Mouse (Mus musculus) adrenal gland, adult (tissue): ENCODE results near the gene Susd3.
A peak's percentile ranks its signal among the peaks of the same experiment; 100 is the strongest.

Experiments used
- DNase-seq, 2 experiments: peaks; one replicate each; pipeline ENCODE4 v3.0.0; 2022 to 2023; ENCODE audit warnings: low spot score in 1 of 2; ENCODE audit not compliant: inconsistent age in 2 of 2

The Susd3 gene

GRCm38 (mm10) chr13:49188219-49188965 is 60.1 kb downstream of the Susd3 start:
- no peak for DNase-seq

- DNase-seq: peak; percentile 90 to 96
Measured at GRCm38 (mm10) chr13:49187288-49188218, 61.0 kb downstream of the Susd3 start, which contains the start of gene Ninj1. TSS of gene Ninj1 (plus strand) at chr13:49187485.

- no peak for DNase-seq
Measured at GRCm38 (mm10) chr13:49186798-49187287, 61.7 kb downstream of the Susd3 start.

DNA sequence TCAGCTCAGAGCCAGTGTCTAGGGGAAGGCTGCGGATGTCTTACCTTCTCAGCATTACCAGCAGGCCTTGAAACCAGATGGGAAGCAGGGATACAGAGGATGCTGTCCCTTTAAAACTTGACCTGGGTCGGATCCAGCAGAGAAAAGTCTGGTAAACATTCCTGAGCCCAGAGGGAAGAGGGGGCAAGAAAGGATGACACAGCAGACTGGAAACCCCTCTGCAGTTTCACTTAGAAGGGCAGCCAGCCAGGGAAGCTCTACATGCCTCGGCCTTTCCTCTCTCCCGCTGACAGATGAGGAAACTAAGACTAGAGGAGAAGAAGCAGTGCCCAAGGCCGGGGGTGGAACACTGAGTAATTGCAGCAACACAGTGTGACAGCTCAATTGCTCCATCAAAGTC is 64.9 kb downstream of the Susd3 start:
- peak; percentile 55 to 75 for DNase-seq

DNA sequence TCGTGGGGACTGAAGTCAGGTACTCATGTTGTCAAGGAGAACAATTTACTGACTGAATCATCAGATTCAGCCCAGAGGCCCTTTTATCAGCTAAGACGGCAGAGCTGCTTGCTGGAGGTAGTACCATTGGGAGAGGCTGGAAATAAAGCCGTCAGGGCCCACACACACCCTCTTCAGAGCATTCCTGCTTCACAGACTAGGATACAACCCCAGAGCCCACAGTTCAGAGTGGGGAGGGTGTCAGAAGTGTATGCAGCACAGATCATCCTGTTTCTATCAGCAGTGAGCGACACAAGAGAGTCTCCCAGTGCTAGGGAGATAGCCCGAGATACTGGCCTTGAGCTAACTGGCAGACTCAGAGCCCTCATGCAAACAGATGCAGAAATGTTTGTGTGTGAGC is 65.3 kb downstream of the Susd3 start:
- peak; percentile 48 to 78 for DNase-seq

DNA sequence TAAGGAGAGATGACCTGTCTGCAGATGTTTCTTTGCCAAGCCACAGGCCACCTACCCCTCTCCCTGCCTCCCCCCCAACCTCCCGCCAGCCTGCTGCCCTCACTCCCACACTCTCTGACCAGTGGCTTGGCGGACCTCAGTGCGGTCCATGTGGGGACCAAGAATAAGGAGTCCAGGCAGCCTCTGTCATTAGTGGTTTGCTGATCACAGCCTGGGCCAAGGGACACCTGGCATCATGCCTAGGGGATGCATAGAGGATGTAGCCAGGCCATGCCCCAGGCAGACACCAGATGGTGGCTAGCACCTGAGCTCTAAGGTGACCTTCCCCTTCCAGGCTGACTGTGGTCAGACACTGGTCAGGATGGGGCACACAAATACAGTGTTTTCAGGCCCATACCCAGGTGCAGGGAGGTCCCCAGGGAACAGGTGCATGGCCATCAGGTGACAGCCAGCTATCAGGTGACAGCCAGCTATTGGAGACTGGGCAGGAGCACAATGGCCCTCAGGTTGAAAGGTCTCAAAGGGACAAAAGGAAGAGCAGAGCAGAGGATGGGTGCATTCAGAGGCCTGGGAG is 67.0 kb downstream of the Susd3 start:
- peak in 1 of 2 experiments; percentile 32 for DNase-seq

- no peak for DNase-seq
Measured at GRCm38 (mm10) chr13:49180691-49181090, 67.8 kb downstream of the Susd3 start.
